Mouse (Mus musculus) liver, postnatal 0 days (tissue): Measurements from ENCODE around the gene Phc1. TPM values are rescaled to one million over a fixed set of nuclear protein-coding genes. Genes with fewer than 3 reads are reported as not detected.

Experiments used
- ATAC-seq: fragments of 200-750 bp; cut with Nextera tagmentation; 2 replicates; pipeline ENCODE4 v1.8.0; 2017; ENCODE audit warnings: mild to moderate bottlenecking, moderate library complexity
- DNase-seq: peaks from one replicate; pipeline ENCODE4 v3.0.0-alpha.2; 2016
- H3K27ac ChIP-seq: fragments of 300-500 bp; sonication (generic); 2 replicates; pipeline ENCODE4 v1.5.1; 2014; ENCODE audit warnings: antibody characterized with exemption, moderate library complexity, mild to moderate bottlenecking, low read depth
- H3K27me3 ChIP-seq: fragments of 300-500 bp; sonication (generic); 2 replicates; pipeline ENCODE4 v1.6.1; 2014; ENCODE audit warnings: low read length, control low read depth, mixed read lengths; ENCODE audit not compliant: insufficient read depth
- H3K36me3 ChIP-seq: fragments of 300-500 bp; sonication (generic); replicated peaks from 2 replicates; pipeline ENCODE4 v1.6.1; 2014; ENCODE audit warnings: mild to moderate bottlenecking, control low read depth, low read length, moderate library complexity, mixed read lengths; ENCODE audit not compliant: insufficient read depth
- H3K4me1 ChIP-seq: fragments of 300-500 bp; sonication (generic); 2 replicates; pipeline ENCODE4 v1.6.1; 2014; ENCODE audit warnings: antibody characterized with exemption, mild to moderate bottlenecking, control low read depth; ENCODE audit not compliant: insufficient read depth
- H3K4me2 ChIP-seq: fragments of 300-500 bp; sonication (generic); 2 replicates; pipeline ENCODE4 v1.6.1; 2014; ENCODE audit warnings: low read depth, mild to moderate bottlenecking, low read length, moderate library complexity, mixed read lengths
- H3K4me3 ChIP-seq: fragments of 300-500 bp; sonication (generic); 2 replicates; pipeline ENCODE4 v1.5.1; 2014; ENCODE audit warnings: low read depth, low read length
- H3K9ac ChIP-seq: fragments of 300-500 bp; sonication (generic); replicated peaks from 2 replicates; pipeline ENCODE4 v1.6.1; 2014; ENCODE audit warnings: mild to moderate bottlenecking, moderate library complexity
- H3K9me3 ChIP-seq: fragments of 300-500 bp; sonication (generic); 2 replicates; pipeline ENCODE4 v1.6.1; 2016; ENCODE audit warnings: mild to moderate bottlenecking, control low read depth, low read length, mixed read lengths
- CTCF ChIP-seq: sonication (generic); IDR thresholded peaks from 2 replicates; pipeline ENCODE4 v1.5.1; 2016; ENCODE audit warnings: antibody characterized with exemption, low read depth
- EP300 ChIP-seq: IDR thresholded peaks from 2 replicates; pipeline ENCODE4 v1.6.1; 2016; ENCODE audit warnings: antibody characterized with exemption, low read depth, mild to moderate bottlenecking
- WGBS: fragments of 180-500 bp; shearing (Covaris S2); extraction: QIAGEN DNeasy Blood & Tissue Kit; methylation state at CpG from one replicate; pipeline ENCODE4 v1.1.7; 2014; ENCODE audit not compliant: insufficient replicate concordance; 5-methylcytosine and 5-hydroxymethylcytosine counted together
- polyA plus RNA-seq: library from polyadenylated mRNA; unstranded; fragments of >200 nt; fragmentation: Nextera tagmentation; extraction: Ambion mirVana; gene quantifications from 2 replicates; pipeline ENCODE4 v1.2.1, GENCODE M21; 2015

Gene Phc1
- polyA plus RNA-seq, 1 experiment from 2014 or later = 1.2 TPM

DNA sequence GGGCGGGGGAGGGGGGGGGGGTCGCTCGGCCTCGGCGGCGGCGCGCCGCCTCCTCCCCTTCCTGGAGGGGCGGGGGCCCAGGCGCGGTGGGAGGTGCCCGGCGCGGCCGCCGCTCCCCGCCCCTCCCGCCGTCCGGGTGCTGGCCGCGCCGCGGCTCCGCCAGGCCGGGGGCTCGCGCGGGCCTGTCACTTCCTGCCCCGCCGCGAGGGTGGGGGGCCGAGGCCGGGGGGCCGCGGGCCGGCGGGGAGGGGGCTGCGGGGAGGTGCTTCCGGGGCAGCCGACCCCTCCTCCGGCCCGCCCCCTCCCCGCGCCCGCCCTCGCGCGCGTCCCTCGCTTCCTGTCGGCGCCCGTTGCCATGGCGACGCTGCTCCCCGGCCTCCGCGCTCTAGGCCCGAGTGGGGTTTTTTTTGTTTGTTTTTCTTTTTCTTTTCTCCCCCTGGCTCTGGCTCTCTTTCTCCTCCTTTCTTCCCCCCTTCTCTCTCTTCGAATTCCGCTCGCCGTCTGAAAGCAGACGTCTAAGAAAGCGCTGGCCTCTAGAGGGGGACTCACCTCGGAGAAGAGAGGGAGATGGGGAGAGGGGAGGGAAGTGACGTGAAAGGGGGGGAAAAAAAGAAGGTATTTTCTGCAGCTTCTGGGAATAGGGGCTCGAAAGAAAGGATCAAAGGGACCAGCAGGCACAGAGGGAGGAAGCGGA, 566 bp downstream of the Phc1 start:
- Histone ChIP-seq H3K9me3 (no peaks in the 10 kb centered on the region), H3K4me2 (peak overlapping the region; percentile 73), H3K9ac (peak overlapping the region; percentile 63), H3K27me3 (no peaks in the 10 kb centered on the region), H3K36me3 (no peaks in the 10 kb centered on the region), H3K4me3 (peak overlapping the region; percentile 64), H3K27ac (peak overlapping the region; percentile 68), H3K4me1 (peaks cover 4% of the 10 kb centered on the region; the same call in 1 of the 2 replicates)
- TF ChIP-seq CTCF (peak; percentile 29), EP300 (no peak)
- DNase-seq = peak; percentile 88
- 0% methylated on average over 19 of the region's 71 CpGs for WGBS
- ATAC-seq = peak; percentile 92

- no peak for TF ChIP-seq EP300
- TF ChIP-seq CTCF = no peak
- DNase-seq = peak; percentile 77
- peak overlapping the region; percentile 73 for H3K4me2 ChIP-seq
- H3K9me3 ChIP-seq = no peaks in the 10 kb centered on the region
- H3K4me3 ChIP-seq = peak overlapping the region; percentile 64
- no peaks in the 10 kb centered on the region for H3K36me3 ChIP-seq
- H3K4me1 ChIP-seq = peaks cover 4% of the 10 kb centered on the region; the same call in 1 of the 2 replicates
- peak overlapping the region; percentile 68 for H3K27ac ChIP-seq
- peak overlapping the region; percentile 63 for H3K9ac ChIP-seq
- WGBS = 1% methylated on average over 47 of the region's 51 CpGs
- no peaks in the 10 kb centered on the region for H3K27me3 ChIP-seq
- ATAC-seq = peak; percentile 82
Measured at GRCm38 (mm10) chr6:122339047-122339647, 1.2 kb downstream of the Phc1 start.

- Histone ChIP-seq H3K4me3 (no peak overlapping the region), H3K36me3 (peaks cover 3% of the 10 kb centered on the region; the same call in 1 of the 2 replicates), H3K9ac (no peak overlapping the region), H3K4me1 (peaks cover 4% of the 10 kb centered on the region; the same call in 1 of the 2 replicates), H3K27me3 (no peaks in the 10 kb centered on the region), H3K4me2 (no peak overlapping the region), H3K27ac (no peak overlapping the region), H3K9me3 (no peaks in the 10 kb centered on the region)
- no peak for DNase-seq
- TF ChIP-seq EP300 = no peak
- no peak for TF ChIP-seq CTCF
- 73% methylated on average over 6 of the region's 6 CpGs for WGBS
- ATAC-seq = no peak
Measured at GRCm38 (mm10) chr6:122337546-122337945, 2.8 kb downstream of the Phc1 start.

GRCm38 (mm10) chr6:122334786-122335340, 5.5 kb downstream of the Phc1 start:
- TF ChIP-seq EP300 (no peak), CTCF (no peak)
- DNase-seq = peak; percentile 22
- Histone ChIP-seq H3K4me3 (no peak overlapping the region), H3K9me3 (no peaks in the 10 kb centered on the region), H3K9ac (no peak overlapping the region), H3K4me2 (no peak overlapping the region), H3K36me3 (peaks cover 3% of the 10 kb centered on the region; the same call in 1 of the 2 replicates), H3K4me1 (no peaks in the 10 kb centered on the region; the same call in 1 of the 2 replicates), H3K27me3 (no peaks in the 10 kb centered on the region), H3K27ac (no peak overlapping the region)
- ATAC-seq = no peak
- 76% methylated on average over 7 of the region's 7 CpGs for WGBS

DNA sequence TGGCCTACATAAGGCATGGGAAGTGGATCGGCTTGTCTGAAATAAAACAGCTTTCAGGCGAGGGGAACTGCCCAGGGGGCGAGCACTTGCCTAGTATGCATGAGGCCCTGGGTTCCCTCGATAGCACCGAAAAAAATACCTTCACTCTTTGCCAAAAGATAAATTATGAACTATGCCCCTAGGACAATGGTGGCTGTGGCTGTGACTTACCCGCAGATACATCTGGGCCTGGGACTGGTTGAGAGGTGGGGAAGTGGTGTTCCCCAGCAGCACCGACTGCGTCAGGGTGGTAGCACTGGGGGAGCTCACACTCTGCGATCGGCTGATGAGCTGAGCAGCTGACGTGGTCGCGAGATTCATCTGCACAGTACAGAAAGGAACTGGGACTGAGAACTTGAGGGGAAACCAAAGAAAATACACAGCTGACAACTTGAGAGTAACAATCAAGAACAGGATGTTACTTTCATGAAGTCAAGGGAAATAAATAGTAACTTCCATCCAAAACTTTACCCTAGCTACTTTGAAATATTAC, 7.2 kb downstream of the Phc1 start:
- Histone ChIP-seq H3K27ac (no peak overlapping the region), H3K4me1 (no peaks in the 10 kb centered on the region; the same call in 1 of the 2 replicates), H3K4me3 (no peak overlapping the region), H3K27me3 (no peaks in the 10 kb centered on the region), H3K36me3 (peaks cover 3% of the 10 kb centered on the region; the same call in 1 of the 2 replicates), H3K4me2 (no peak overlapping the region), H3K9ac (no peak overlapping the region), H3K9me3 (no peaks in the 10 kb centered on the region)
- DNase-seq (no peak), ATAC-seq (no peak)
- 81% methylated on average over 13 of the region's 13 CpGs for WGBS
- TF ChIP-seq EP300 = no peak
- TF ChIP-seq CTCF = no peak
